Mouse (Mus musculus) megakaryocyte progenitor cell, adult 5-6 weeks (primary cell): Measurements from ENCODE around the gene Cd6. TPM values are rescaled to one million over a fixed set of nuclear protein-coding genes. Genes with fewer than 3 reads are reported as not detected.

Experiments
- total RNA-seq, 2 experiments: library from RNA; stranded (forward) in 1 of 2; stranded (reverse) in 1 of 2; fragments of 157-497, 149-512 nt in 1 of 2; fragments of 200-1000 nt in 1 of 2; gene quantifications; 2 replicates each; pipeline versions ENCODE4 v1.2.3 to v1.2.4; 2015 to 2017

Gene Cd6
- total RNA-seq, 2 experiments from 2014 or later, result 0.69 to 1.4 TPM

Other genes starting within 250 kb of the Cd6 start
- gene Ddb1, start 224.7 kb downstream of the Cd6 start, total RNA-seq (2015), result 102 and 114 TPM in 2 replicates
- 343 and 424 TPM in 2 replicates for gene Ddb1, start 224.7 kb downstream of the Cd6 start, total RNA-seq (2017)
- gene Tkfc, start 224.4 kb downstream of the Cd6 start, total RNA-seq (2015), result 7.7 and 11.1 TPM in 2 replicates
- 5.5 and 5.9 TPM in 2 replicates for gene Tkfc, start 224.4 kb downstream of the Cd6 start, total RNA-seq (2017)
- 0.10 TPM in 2 replicates for gene Vwce, start 195.8 kb downstream of the Cd6 start, total RNA-seq (2015)
- 0.51 TPM in 1 of 2 replicates, not detected in the other for gene Vwce, start 195.8 kb downstream of the Cd6 start, total RNA-seq (2017)
- gene Pga5, start 152.0 kb downstream of the Cd6 start, total RNA-seq (2015), result not detected in 2 replicates
- gene Pga5, start 152.0 kb downstream of the Cd6 start, total RNA-seq (2017), result not detected in 2 replicates
- gene Vps37c, start 141.3 kb downstream of the Cd6 start, total RNA-seq (2015), result 17.6 and 21.0 TPM in 2 replicates
- 14.7 and 15.2 TPM in 2 replicates for gene Vps37c, start 141.3 kb downstream of the Cd6 start, total RNA-seq (2017)
- gene Cd5, start 91.1 kb downstream of the Cd6 start, total RNA-seq (2015), result 0.05 TPM in 1 of 2 replicates, not detected in the other
- gene Cd5, start 91.1 kb downstream of the Cd6 start, total RNA-seq (2017), result 0.61 TPM in 1 of 2 replicates, not detected in the other
- 0.57 and 0.85 TPM in 2 replicates for gene Slc15a3, start 9.7 kb upstream of the Cd6 start, total RNA-seq (2015)
- gene Slc15a3, start 9.7 kb upstream of the Cd6 start, total RNA-seq (2017), result 0.37 and 1.5 TPM in 2 replicates
- gene Tmem132a, start 39.9 kb upstream of the Cd6 start, total RNA-seq (2015), result 0.17 TPM in 1 of 2 replicates, not detected in the other
- gene Tmem132a, start 39.9 kb upstream of the Cd6 start, total RNA-seq (2017), result 0.30 TPM in 1 of 2 replicates, not detected in the other
- 14.9 and 16.5 TPM in 2 replicates for gene Tmem109, start 51.9 kb upstream of the Cd6 start, total RNA-seq (2015)
- 13.2 and 17.8 TPM in 2 replicates for gene Tmem109, start 51.9 kb upstream of the Cd6 start, total RNA-seq (2017)
- 70.5 and 77.5 TPM in 2 replicates for gene Prpf19, start 65.2 kb upstream of the Cd6 start, total RNA-seq (2015)
- gene Prpf19, start 65.2 kb upstream of the Cd6 start, total RNA-seq (2017), result 159 and 191 TPM in 2 replicates
- not detected in 2 replicates for gene Zp1, start 90.6 kb upstream of the Cd6 start, total RNA-seq (2015)
- gene Zp1, start 90.6 kb upstream of the Cd6 start, total RNA-seq (2017), result not detected in 2 replicates
- gene Ptgdr2, start 107.1 kb upstream of the Cd6 start, total RNA-seq (2015), result 0.07 and 0.17 TPM in 2 replicates
- 0.07 TPM in 1 of 2 replicates, not detected in the other for gene Ptgdr2, start 107.1 kb upstream of the Cd6 start, total RNA-seq (2017)
- 28.1 and 31.0 TPM in 2 replicates for gene Ccdc86, start 119.2 kb upstream of the Cd6 start, total RNA-seq (2015)
- 17.6 and 20.5 TPM in 2 replicates for gene Ccdc86, start 119.2 kb upstream of the Cd6 start, total RNA-seq (2017)
- gene Ms4a10, start 144.6 kb upstream of the Cd6 start, total RNA-seq (2015), result not detected in 2 replicates
- not detected in 2 replicates for gene Ms4a10, start 144.6 kb upstream of the Cd6 start, total RNA-seq (2017)
- gene Ms4a15, start 163.2 kb upstream of the Cd6 start, total RNA-seq (2015), result not detected in 2 replicates
- not detected in 2 replicates for gene Ms4a15, start 163.2 kb upstream of the Cd6 start, total RNA-seq (2017)
- not detected in 2 replicates for gene Ms4a18, start 188.0 kb upstream of the Cd6 start, total RNA-seq (2015)
- gene Ms4a18, start 188.0 kb upstream of the Cd6 start, total RNA-seq (2017), result not detected in 2 replicates